Mouse (Mus musculus): ENCODE data around the gene Aurkaip1.
"Not testable (repeated sequence)": the region's sequence is repeated elsewhere in the genome, so short reads cannot be mapped to it uniquely, and the experiment has no call there.

Gene Aurkaip1

DNA sequence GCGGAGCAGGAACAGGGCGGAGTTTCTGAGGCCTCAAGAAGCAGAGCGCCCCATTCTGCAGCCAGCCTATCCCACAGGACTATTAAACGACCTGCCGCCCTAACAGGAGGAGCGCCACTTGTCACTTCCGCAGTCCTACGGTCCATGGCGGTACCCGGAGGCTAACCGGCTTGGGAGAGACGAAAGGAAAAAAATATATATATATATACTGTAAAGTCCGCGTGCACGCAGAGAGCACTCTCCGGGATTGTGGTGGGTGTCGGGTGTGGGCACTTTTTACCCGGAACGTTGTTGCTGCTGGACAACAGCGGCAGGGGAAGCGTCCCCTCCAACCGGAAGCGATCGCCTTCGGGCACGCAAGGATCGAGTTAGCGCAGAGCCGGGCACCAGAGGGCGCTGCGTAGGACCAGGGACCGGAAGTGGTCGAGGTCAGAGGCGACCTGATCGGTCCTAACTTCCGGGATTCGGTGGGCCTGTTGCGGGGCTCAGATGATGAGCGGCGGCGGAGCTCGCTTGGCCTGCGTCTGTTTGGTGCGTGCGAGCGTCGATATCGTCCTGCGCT is at the start of gene Aurkaip1:
Aurkaip1 (plus strand) TSS at position 68 of the 562 bp plus-strand sequence.
- DNase-seq (ENCODE audit: low read depth, low spot score) = peak; percentile 92

- no peak for DNase-seq (ENCODE audit: low read depth, low spot score)
Measured at GRCm38 (mm10) chr4:155783486-155784080, 47.5 kb upstream of the Aurkaip1 start.

DNA sequence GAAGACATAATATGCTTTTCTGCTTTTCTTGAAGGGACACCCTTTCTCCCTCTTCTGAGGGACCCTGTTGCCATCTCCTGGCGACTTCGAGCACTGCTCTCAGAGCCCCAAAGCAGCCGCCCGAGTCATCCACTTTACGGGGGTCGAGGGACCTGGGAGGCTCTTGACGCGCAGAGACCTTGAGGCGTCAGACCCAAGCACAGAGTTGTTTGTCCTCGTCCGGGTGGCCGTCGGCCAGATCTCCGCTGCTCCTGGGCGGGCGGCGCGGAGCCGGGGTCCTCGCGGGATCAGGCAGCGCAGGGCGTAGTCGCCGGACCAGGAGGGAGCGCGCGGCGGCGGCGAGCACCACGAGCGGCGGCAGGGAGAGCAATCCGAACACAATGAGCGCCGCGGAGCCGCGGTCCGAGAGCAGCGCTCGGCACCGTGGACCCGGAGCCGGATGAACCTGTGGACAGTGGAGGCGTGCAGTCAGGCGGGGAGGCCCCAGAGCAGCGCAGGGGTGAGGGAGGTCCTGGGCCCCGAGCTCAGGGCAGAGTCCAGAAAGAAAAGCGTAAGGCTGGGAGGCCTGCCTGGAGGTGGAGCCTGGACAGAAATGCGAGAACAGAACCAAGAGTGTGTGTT is 46.9 kb upstream of the Aurkaip1 start:
- DNase-seq (ENCODE audit: low read depth, low spot score) = peak; percentile 73

DNA sequence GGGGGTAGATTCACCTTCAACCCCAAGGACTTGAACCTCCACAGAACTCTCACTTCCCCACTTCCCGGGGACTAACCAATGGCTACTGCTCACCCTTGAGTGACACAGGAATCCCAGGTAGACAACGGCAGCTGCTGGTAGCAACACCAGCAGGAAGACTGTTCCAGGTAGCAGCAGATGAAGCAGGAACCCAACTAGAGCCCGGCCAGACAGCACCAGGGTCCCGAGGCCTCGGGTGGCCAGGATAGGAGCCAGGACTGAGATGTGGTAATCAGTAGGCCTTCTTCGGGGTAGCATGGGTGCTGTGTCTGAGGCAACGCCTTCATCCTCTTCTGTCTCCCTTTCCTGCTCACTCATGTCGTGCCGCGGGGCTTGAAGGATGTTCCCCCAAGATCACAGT is 45.8 kb upstream of the Aurkaip1 start:
- no peak for DNase-seq (ENCODE audit: low read depth, low spot score)

- no peak for DNase-seq (ENCODE audit: low read depth, low spot score)
Measured at GRCm38 (mm10) chr4:155785819-155786218, 45.3 kb upstream of the Aurkaip1 start, which contains the start of gene Tmem88b. Tmem88b (minus strand) TSS chr4:155785874.

DNA sequence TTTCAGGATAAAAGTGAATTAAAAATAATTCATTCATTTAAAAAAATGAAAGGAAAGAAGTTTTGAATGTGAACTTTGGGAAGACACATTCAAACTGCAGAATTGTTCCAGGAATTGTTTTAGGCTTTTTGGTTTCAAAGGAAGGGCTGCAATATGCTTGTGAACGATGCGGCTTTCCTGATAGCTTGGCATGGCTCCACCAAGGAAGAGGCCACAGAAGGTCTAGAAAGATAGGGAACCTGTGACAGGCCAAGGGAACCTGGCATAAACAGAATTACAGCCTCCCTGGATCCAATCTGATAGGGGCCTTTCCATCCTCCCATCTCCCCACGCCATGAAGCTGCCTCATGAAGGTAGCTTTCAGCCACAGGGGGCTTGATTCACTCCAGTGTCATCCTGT is 42.8 kb upstream of the Aurkaip1 start:
- no peak for DNase-seq (ENCODE audit: low read depth, low spot score)

GRCm38 (mm10) chr4:155788833-155789232 is 42.2 kb upstream of the Aurkaip1 start:
- not testable (repeated sequence) for DNase-seq (ENCODE audit: low read depth, low spot score)

DNA sequence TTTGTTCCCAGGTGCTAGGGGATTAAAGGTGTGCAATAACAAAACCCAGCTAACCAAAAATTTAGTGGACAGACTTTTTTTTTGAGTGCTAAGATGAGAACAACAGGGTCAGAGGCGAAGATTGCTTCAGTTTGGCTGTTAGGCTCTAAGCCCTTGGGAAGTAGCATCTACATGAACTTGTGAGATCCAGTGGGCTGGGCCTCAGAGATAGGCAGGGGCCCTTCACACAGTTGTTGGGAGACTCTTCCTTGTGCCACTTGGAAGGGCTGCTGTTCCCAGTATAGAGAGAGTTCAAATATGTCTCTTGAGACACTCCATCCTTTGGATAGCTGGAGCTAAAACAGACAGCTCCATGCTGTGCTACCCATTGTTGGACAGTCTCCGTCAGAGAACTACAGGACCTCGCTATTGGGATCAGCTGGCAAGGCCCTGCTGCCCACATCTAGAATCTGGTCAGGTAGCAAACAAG is 41.0 kb upstream of the Aurkaip1 start, which contains the start of gene Ankrd65:
Ankrd65 (plus strand) TSS at position 419 of the 469 bp plus-strand sequence.
- DNase-seq (ENCODE audit: low read depth, low spot score) = no peak

DNA sequence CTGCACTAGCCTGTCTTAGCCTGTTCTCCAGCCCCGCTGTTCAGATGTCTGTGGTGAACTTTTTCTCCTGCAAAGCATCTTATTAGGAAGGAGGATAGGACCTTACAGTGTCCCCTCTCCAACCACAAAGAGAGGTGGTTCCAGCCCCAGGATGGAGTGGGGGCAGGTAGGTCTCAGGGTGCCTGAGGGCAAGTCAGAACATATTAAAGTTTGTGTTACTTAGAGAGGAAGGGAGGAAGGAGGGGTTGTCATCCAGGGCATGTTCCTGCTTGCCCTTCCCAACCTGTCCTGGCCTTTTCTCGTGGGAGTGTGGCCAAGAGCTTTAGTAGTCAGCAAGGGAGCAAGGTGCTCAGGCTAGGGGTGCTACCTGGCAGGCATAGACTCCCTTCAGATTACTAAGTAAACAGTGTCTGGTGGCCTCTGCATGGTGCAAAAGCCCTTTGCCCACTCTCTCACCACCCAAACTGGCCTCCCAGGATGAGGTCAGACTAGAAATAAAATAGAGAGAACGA is 40.4 kb upstream of the Aurkaip1 start:
- DNase-seq (ENCODE audit: low read depth, low spot score) = no peak

GRCm38 (mm10) chr4:155791240-155791933 is 39.7 kb upstream of the Aurkaip1 start:
- no peak for DNase-seq (ENCODE audit: low read depth, low spot score)

- no peak for DNase-seq (ENCODE audit: low read depth, low spot score)
Measured at GRCm38 (mm10) chr4:155793730-155794129, 37.3 kb upstream of the Aurkaip1 start.

- DNase-seq (ENCODE audit: low read depth, low spot score) = no peak
Measured at GRCm38 (mm10) chr4:155802075-155802474, 29.0 kb upstream of the Aurkaip1 start.

- DNase-seq (ENCODE audit: low read depth, low spot score) = peak; percentile 64
Measured at GRCm38 (mm10) chr4:155802741-155803339, 28.2 kb upstream of the Aurkaip1 start, which contains the start of gene Mrpl20. Mrpl20 (plus strand) TSS chr4:155802878.

DNA sequence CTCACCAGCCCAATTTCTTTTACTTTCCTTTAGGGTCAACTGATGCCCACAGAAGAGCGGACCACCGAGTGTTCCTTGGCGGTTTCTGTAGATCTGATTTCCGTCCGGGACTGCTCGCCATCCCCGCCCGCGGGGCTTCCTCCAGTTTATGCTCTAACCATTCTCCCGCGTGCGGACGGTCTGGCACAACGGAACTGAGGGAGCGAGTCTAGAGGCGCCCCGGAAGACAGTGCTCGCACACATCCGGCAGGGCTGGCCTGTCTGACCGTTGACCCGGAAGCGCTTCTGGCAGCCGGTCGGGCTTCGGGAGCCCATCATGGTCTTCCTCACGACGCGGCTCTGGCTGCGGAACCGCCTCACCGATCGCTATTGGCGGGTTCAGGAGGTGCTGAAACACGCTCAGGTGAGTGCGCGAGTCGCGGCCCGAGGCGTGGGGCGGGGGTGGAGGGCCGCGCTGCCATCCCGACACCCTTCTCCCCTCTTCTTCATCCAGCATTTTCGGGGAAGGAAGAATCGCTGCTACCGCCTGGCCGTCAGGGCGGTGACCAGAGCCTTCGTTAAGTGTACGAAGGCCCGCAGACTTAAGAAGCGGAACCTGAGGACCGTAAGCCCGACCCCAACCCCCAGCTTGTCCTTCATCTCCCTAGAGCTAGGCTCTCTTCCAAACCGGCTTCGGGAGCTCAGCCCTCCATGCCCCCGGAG is 27.6 kb upstream of the Aurkaip1 start:
- peak; percentile 97 for DNase-seq (ENCODE audit: low read depth, low spot score)

DNA sequence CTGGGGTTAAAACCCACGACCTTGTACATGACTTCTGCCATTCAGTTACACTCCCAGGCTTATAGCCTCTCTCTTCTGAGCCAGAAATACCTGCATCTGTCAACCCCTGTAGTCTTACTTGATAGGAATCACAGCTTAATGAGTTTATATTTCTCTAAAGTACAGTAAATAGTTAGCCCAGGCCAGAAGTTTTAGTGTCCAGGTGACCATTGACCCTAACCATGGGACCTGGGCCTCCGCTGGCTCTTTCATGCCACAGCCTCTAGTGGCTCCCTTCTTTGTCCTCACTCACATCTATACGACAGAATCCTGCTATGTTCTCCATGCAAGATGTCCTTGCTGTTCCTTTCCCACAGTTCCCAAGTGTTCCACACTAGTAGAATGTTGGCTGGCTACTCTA is 23.2 kb upstream of the Aurkaip1 start:
- no peak for DNase-seq (ENCODE audit: low read depth, low spot score)

DNA sequence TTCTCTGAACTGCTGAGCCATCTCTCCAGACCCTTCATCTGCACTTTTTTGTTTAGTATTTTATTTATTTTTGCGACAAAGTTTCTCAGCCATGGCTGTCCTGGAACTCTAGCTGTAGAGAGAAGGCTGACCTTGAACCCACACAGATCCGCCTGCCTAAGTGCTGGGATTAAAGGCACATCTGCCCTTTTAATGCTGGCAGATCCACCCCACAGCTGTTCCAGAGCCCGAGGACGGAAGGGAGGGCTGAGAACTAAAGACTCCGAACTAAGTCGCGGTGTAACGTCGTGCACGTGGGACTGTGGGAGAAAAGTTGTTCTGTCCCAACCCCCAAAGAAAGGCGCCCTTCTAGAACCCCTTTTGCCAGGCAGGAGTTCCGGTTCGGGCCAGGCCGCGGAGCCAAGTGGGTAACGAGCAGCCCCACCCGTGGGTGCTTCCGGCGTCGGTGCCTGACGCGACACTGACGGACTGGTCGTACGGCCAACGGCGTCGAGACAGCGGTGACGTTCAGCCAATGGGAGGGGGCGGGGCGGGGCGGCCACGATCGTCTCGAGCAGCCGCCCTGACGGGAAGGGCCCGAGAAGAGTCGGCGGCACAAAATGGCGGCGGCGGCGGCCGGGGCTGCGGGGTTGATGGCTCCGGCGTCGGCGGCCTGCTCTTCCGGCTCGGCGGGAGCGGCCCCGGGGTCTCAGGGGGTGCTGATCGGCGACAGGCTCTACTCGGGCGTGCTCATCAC is 19.0 kb upstream of the Aurkaip1 start, which contains the start of gene Ccnl2:
Ccnl2 (plus strand) TSS at position 561 of the 736 bp plus-strand sequence.
- DNase-seq (ENCODE audit: low read depth, low spot score) = peak; percentile 99

DNA sequence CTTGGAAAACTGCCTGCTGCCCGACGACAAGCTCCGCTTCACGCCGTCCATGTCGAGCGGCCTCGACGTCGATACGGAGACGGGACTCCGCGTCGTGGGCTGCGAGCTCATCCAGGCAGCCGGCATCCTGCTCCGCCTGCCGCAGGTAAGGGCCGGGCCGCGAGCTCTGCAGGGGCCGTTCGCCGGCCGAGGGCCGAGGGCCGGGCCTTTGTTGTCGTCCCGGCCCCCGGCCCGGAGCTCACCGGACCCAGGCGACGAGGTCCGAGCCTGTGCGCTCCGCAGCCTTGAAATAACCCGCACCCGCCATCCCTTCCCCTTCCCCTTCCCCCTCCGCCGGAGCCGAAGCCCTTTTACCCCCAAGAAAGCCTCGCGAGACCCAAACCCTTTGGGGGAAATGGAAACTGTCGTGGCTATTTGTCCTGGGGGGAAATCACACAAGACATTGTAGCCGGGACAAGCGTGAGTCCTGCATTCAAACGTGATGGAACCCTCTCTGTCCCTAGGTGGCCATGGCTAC is 18.3 kb upstream of the Aurkaip1 start:
- DNase-seq (ENCODE audit: low read depth, low spot score) = peak; percentile 49

DNA sequence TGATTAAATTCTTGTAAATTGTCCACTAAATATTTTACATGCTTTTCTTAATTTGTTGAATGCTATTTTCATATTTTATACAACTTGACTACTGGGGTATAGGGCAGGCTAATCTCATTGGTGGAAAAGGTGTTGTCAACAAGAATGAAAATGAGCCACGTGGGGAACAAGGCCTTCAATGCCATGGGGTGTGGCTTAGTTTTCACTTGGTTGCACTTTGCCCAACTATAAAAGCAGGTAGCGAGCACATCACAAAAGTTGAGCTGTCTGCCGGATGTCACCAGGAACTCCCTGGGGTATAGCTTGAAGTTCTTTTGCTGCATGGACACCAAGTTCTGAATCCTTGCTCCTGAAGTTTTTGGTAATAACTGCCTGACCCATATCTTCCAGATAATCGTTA is 13.5 kb upstream of the Aurkaip1 start:
- no peak for DNase-seq (ENCODE audit: low read depth, low spot score)

DNA sequence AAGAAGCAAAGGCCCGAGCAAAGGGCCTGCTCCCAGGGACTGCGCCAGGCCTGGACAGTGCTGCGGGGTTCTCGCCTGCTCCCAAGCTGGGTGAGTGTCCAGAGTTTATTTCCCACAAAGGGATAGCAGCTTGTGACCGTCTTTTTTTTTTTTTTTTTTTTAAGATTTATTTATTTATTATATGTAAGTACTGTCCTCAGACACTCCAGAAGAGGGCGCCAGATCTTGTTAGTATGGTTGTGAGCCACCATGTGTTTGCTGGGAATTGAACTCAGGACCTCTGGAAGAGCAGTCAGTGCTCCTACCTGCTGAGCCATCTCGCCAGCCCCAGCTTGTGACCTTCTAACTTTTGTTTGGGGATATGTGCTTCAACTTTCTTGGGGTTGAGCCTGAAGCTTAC is 10.0 kb upstream of the Aurkaip1 start:
- peak; percentile 67 for DNase-seq (ENCODE audit: low read depth, low spot score)

DNA sequence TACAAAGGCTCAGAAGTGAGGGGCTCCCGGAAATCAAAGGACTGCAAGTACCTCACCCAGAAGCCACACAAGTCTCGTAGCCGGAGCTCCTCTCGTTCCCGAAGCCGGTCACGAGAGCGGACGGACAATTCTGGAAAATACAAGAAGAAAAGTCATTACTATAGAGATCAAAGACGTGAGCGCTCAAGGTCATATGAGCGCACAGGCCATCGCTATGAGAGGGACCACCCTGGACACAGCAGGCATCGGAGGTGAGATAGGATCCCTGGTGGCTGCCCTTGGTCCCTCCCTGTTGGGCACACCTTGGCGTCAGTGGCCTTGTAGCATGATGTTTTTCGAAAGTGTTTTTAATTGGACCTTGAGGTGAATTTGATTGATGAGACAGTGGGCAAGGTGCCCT is 7.6 kb upstream of the Aurkaip1 start:
- DNase-seq (ENCODE audit: low read depth, low spot score) = no peak

Measured in CD4-positive, CD25-positive, alpha-beta regulatory T cell, adult 2 months (primary cell).